Comparison of ENCODE assay signal across 8 mouse cellular contexts in genomic region chr11:81152460-81153160, GRCm38 (mm10).
DNase-seq lines count a peak whose midpoint lies in the region; ATAC-seq and TF ChIP-seq lines count a peak whose summit lies in the region.
"Had no signal": no experiment of that assay in that cellular context is flagged by ENCODE, and none has a peak within 500 bp of the region (broad histone marks: within the 10 kb centered on the region; RNA-seq: fewer than 3 reads in every experiment).

No protein-coding gene starts in this region.

- under 1% methylated on average over 55 of the region's 55 CpGs for WGBS in embryonic facial prominence, embryonic 10.5 days
- WGBS in midbrain, embryonic 16.5 days, result 0% methylated on average over 46 of the region's 55 CpGs

- TF ChIP-seq EP300 in ES-Bruce4 (IDR thresholded peaks at IDR 0.05; ENCODE audit: insufficient read depth, low read depth, low read length), result no peak

- peak; percentile 85 for ATAC-seq in midbrain, embryonic 16.5 days

- peak; percentile 39 for TF ChIP-seq CTCF in ES-Bruce4 (IDR thresholded peaks at IDR 0.05; ENCODE audit: low read depth, low read length)
- TF ChIP-seq CTCF in left cerebral cortex, adult 2 months (IDR thresholded peaks at IDR 0.05), result peak; percentile 66

- no peaks in the 10 kb centered on the region for H3K9me3 ChIP-seq in ES-Bruce4 (replicated peaks; ENCODE audit: control insufficient read depth, insufficient read depth, low read length, poor library complexity, severe bottlenecking)
- no peaks in the 10 kb centered on the region for H3K9me3 ChIP-seq in embryonic facial prominence, embryonic 10.5 days
- H3K9me3 ChIP-seq in midbrain, embryonic 16.5 days (replicated peaks; ENCODE audit: control insufficient read depth, low read length, poor library complexity, severe bottlenecking), result no peaks in the 10 kb centered on the region

- H3K27me3 ChIP-seq in ES-Bruce4 (ENCODE audit: control insufficient read depth, insufficient read depth, low read length, poor library complexity, severe bottlenecking), result peaks cover 4% of the 10 kb centered on the region
- H3K27me3 ChIP-seq in embryonic facial prominence, embryonic 10.5 days (replicated peaks; ENCODE audit: low read depth, poor library complexity, severe bottlenecking), result peaks cover 82% of the 10 kb centered on the region
- peaks cover 3% of the 10 kb centered on the region for H3K27me3 ChIP-seq in midbrain, embryonic 16.5 days (ENCODE audit: control insufficient read depth, insufficient read depth, low read depth, low read length)

- peak overlapping the region; percentile 84 for H3K9ac ChIP-seq in ES-Bruce4 (ENCODE audit: low read depth, poor library complexity, severe bottlenecking)
- peak overlapping the region; percentile 86 for H3K9ac ChIP-seq in midbrain, embryonic 16.5 days (ENCODE audit: low read depth, low read length)

- peak overlapping the region; percentile 56 for H3K4me3 ChIP-seq in ES-Bruce4 (ENCODE audit: low read depth, low read length)
- peak overlapping the region; percentile 72 for H3K4me3 ChIP-seq in embryonic facial prominence, embryonic 10.5 days
- H3K4me3 ChIP-seq in left cerebral cortex, adult 2 months, result peak overlapping the region; percentile 67
- peak overlapping the region; percentile 68 for H3K4me3 ChIP-seq in midbrain, embryonic 16.5 days (ENCODE audit: low read depth, low read length)
- H3K4me3 ChIP-seq: erythroblast, embryonic 14.5 days had no signal

- peak overlapping the region; percentile 85 for H3K4me2 ChIP-seq in midbrain, embryonic 16.5 days (ENCODE audit: low read length)

- H3K36me3 ChIP-seq in ES-Bruce4 (ENCODE audit: control insufficient read depth, insufficient read depth, low read length, poor library complexity, severe bottlenecking), result no peaks in the 10 kb centered on the region
- H3K36me3 ChIP-seq in embryonic facial prominence, embryonic 10.5 days (replicated peaks), result no peaks in the 10 kb centered on the region
- H3K36me3 ChIP-seq in midbrain, embryonic 16.5 days (ENCODE audit: control insufficient read depth, insufficient read depth, low read length), result no peaks in the 10 kb centered on the region

- TF ChIP-seq POLR2A in ES-Bruce4 (IDR thresholded peaks at IDR 0.05; ENCODE audit: insufficient read depth, low read length), result no peak

- DNase-seq in ZHBTc4 (ENCODE audit: low read depth, low spot score), result peak; percentile 72
- DNase-seq in embryonic facial prominence, embryonic 10.5 days (ENCODE audit: low spot score), result peak; percentile 75
- peak; percentile 13 for DNase-seq in heart, postnatal 4 days
- DNase-seq in left cerebral cortex, adult 2 months (ENCODE audit: extremely low spot score in 1 of 2, low spot score in 2 of 2), result peak; percentile 75 to 77
- no peak for DNase-seq in spleen, adult 18-20 months

- intact Hi-C loops in left cerebral cortex, adult 2 months (cut with DNase I), result loop anchor here (2.0 to 5.0 kb wide), 10 partner anchors 18 to 340 kb away; no protein-coding TSS in a partner anchor

- H3K4me1 ChIP-seq in ES-Bruce4 (ENCODE audit: control insufficient read depth, insufficient read depth, low read length), result no peaks in the 10 kb centered on the region
- H3K4me1 ChIP-seq in embryonic facial prominence, embryonic 10.5 days, result peaks cover 29% of the 10 kb centered on the region
- peaks cover 13% of the 10 kb centered on the region for H3K4me1 ChIP-seq in midbrain, embryonic 16.5 days (ENCODE audit: control insufficient read depth, insufficient read depth, low read length)

- H3K27ac ChIP-seq in ES-Bruce4 (ENCODE audit: insufficient read depth, low read length), result no peak overlapping the region
- peak overlapping the region; percentile 57 for H3K27ac ChIP-seq in embryonic facial prominence, embryonic 10.5 days (replicated peaks)
- H3K27ac ChIP-seq in left cerebral cortex, adult 2 months, result peak overlapping the region; percentile 91
- peak overlapping the region; percentile 81 for H3K27ac ChIP-seq in midbrain, embryonic 16.5 days (ENCODE audit: low read length)

Comparison
In these comparisons a context has a peak if more than half of its experiments do, and no peak if none do; other contexts are left out.
1. DNase-seq: peak in ZHBTc4 (single experiment), embryonic facial prominence, embryonic 10.5 days (single experiment), heart, postnatal 4 days (single experiment) and left cerebral cortex, adult 2 months (2 of 2); none in spleen, adult 18-20 months (0 of 2).
2. Peak in every context shown above with its lines, with median percentiles within 50 percentile points of each other: H3K4me3 ChIP-seq.